Mouse (Mus musculus): ENCODE measurements at regions not wholly inside any gene's neighbourhood (a gene's known extent, or its start where the extent isn't known, plus 50 kb on each side); places are given as distances from the start of the nearest gene placed in this dataset.

DNA sequence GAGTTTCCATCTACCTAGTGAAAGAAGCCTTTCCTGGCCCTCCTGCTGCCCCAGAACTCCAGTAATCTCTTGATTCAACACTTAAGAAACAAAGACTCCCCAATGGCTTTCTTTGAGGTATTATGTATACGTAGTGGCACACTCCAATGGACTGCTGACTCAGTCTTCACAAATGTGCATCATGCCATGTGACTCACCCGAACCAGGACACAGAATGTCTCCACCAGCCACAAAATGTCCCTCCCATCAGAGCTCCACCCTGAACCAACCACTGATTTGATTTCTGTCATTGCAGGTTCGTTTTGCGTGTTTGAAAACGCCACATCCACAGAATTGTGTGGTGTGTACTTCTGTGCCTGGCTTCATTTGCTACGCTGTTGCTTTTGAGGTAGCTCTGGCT lies 75.8 kb upstream of the Maf start:
- TF ChIP-seq POLR2A (IDR thresholded peaks at IDR 0.05; ENCODE audit: borderline replicate concordance, extremely low read depth, low read depth, low read length): no peak
- no peak for TF ChIP-seq CTCF (IDR thresholded peaks at IDR 0.05; ENCODE audit: insufficient read depth, low read length)
